In the genomic region with DNA sequence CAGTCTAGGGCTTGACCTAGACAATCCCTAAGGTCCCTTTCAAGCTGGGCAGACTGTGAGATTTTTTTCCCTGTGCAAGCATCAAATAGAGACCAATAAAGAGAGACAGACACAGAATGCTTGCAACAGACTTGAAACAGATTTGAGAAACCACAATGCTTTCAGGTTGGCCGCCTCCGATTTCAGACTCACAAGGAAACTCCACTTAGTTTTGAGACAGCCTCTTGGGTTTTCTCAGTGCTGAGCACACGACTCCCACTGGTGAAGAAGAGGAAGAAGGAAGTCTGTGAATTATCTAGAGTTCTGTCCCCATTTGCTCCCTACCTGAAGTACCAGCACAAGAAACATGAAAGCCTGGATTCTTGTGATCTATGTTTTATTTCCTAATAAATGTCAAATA, we compare ENCODE assay signal across 26 mouse cellular contexts.
A peak's percentile ranks its signal among the peaks of the same experiment; 100 is the strongest.
DNase-seq lines count a peak whose midpoint lies in the region; ATAC-seq and TF ChIP-seq lines count a peak whose summit lies in the region.
"Had no signal": no experiment of that assay in that cellular context is flagged by ENCODE, and none has a peak within 500 bp of the region (broad histone marks: within the 10 kb centered on the region; RNA-seq: fewer than 3 reads in every experiment).

No protein-coding gene starts in this region.

- no peak overlapping the region for H3K4me3 ChIP-seq in heart, embryonic 12.5 days
- no peak overlapping the region for H3K4me3 ChIP-seq in embryonic facial prominence, embryonic 10.5 days
- no peak overlapping the region for H3K4me3 ChIP-seq in cerebellum, adult 2 months (replicated peaks; ENCODE audit: insufficient read depth, low read depth, low read length)
- H3K4me3 ChIP-seq: embryonic facial prominence, embryonic 12.5 days; erythroblast, embryonic 14.5 days; forebrain, embryonic 10.5 days; forebrain, embryonic 13.5 days; heart, adult 2 months; heart, embryonic 10.5 days; hindbrain, embryonic 12.5 days; hindbrain, embryonic 15.5 days had no signal

- H3K4me2 ChIP-seq in heart, embryonic 12.5 days, result no peak overlapping the region
- H3K4me2 ChIP-seq: embryonic facial prominence, embryonic 12.5 days; forebrain, embryonic 13.5 days; hindbrain, embryonic 12.5 days; hindbrain, embryonic 15.5 days had no signal

- WGBS in heart, embryonic 12.5 days, result 76% methylated on average over 3 of the region's 3 CpGs
- 59% methylated on average over 3 of the region's 3 CpGs for WGBS in embryonic facial prominence, embryonic 10.5 days
- 86% methylated on average over 3 of the region's 3 CpGs for WGBS in cerebellum, adult 2 months

- ATAC-seq in heart, embryonic 12.5 days (ENCODE audit: insufficient number of reproducible peaks, low FRiP score), result no peak
- ATAC-seq: activated CD4-positive, CD25-positive, alpha-beta regulatory T cell, adult 4 months; CD4-positive, CD25-positive, alpha-beta regulatory T cell, adult 4 months; forebrain, embryonic 13.5 days; forebrain, embryonic 16.5 days; intestine, postnatal 0 days had no signal

- H3K9ac ChIP-seq in heart, embryonic 12.5 days, result no peak overlapping the region
- H3K9ac ChIP-seq: embryonic facial prominence, embryonic 12.5 days; forebrain, embryonic 13.5 days; hindbrain, embryonic 12.5 days; hindbrain, embryonic 15.5 days had no signal

- H3K27me3 ChIP-seq in heart, embryonic 12.5 days (replicated peaks), result no peaks in the 10 kb centered on the region
- no peaks in the 10 kb centered on the region for H3K27me3 ChIP-seq in embryonic facial prominence, embryonic 10.5 days (replicated peaks; ENCODE audit: low read depth, poor library complexity, severe bottlenecking)
- no peaks in the 10 kb centered on the region for H3K27me3 ChIP-seq in cerebellum, adult 2 months (ENCODE audit: control insufficient read depth, insufficient read depth, low read length)
- H3K27me3 ChIP-seq: embryonic facial prominence, embryonic 12.5 days; forebrain, embryonic 13.5 days; hindbrain, embryonic 12.5 days; hindbrain, embryonic 15.5 days had no signal

- TF ChIP-seq POLR2A in cerebellum, adult 2 months (IDR thresholded peaks at IDR 0.05; ENCODE audit: borderline replicate concordance, insufficient read depth, low read length), result no peak

- no peak overlapping the region for H3K27ac ChIP-seq in heart, embryonic 12.5 days (ENCODE audit: poor library complexity, severe bottlenecking)
- H3K27ac ChIP-seq in embryonic facial prominence, embryonic 10.5 days (replicated peaks), result no peak overlapping the region
- no peak overlapping the region for H3K27ac ChIP-seq in cerebellum, adult 2 months (ENCODE audit: insufficient read depth, low read length)
- H3K27ac ChIP-seq: embryonic facial prominence, embryonic 12.5 days; forebrain, embryonic 10.5 days; forebrain, embryonic 13.5 days; heart, adult 2 months; heart, embryonic 10.5 days; hindbrain, embryonic 12.5 days; hindbrain, embryonic 15.5 days had no signal

- H3K4me1 ChIP-seq in heart, embryonic 12.5 days (replicated peaks), result no peaks in the 10 kb centered on the region
- H3K4me1 ChIP-seq in embryonic facial prominence, embryonic 10.5 days, result peaks cover 12% of the 10 kb centered on the region
- H3K4me1 ChIP-seq in cerebellum, adult 2 months (ENCODE audit: control insufficient read depth, insufficient read depth, low read length), result no peaks in the 10 kb centered on the region
- H3K4me1 ChIP-seq: embryonic facial prominence, embryonic 12.5 days; forebrain, embryonic 10.5 days; forebrain, embryonic 13.5 days; heart, embryonic 10.5 days; hindbrain, embryonic 12.5 days; hindbrain, embryonic 15.5 days had no signal

- peak; percentile 43 for DNase-seq in heart, adult 11 months
- DNase-seq in brain, adult 2 months (ENCODE audit: low read depth, low spot score), result peak; percentile 59
- DNase-seq in embryonic facial prominence, embryonic 10.5 days (ENCODE audit: low spot score), result peak; percentile 9
- peak; percentile 31 for DNase-seq in fibroblast of lung, adult 2 months (ENCODE audit: low read depth)
- no peak for DNase-seq in cerebellum, adult 2 months
- DNase-seq in kidney, postnatal 10 days, result no peak
- DNase-seq: adrenal gland, adult 8-10 months; adrenal gland, postnatal 25 days; cerebellum, adult 11-12 months; cerebellum, adult 9-10 months; cerebellum, postnatal 14 days; gastrocnemius, postnatal 25 days; heart, adult 2 months; kidney, adult 2 months had no signal

- no peaks in the 10 kb centered on the region for H3K36me3 ChIP-seq in heart, embryonic 12.5 days
- H3K36me3 ChIP-seq in embryonic facial prominence, embryonic 10.5 days (replicated peaks), result no peaks in the 10 kb centered on the region
- H3K36me3 ChIP-seq: embryonic facial prominence, embryonic 12.5 days; forebrain, embryonic 10.5 days; heart, embryonic 10.5 days; hindbrain, embryonic 12.5 days; hindbrain, embryonic 15.5 days had no signal

- H3K9me3 ChIP-seq in heart, embryonic 12.5 days (replicated peaks), result no peaks in the 10 kb centered on the region
- H3K9me3 ChIP-seq in embryonic facial prominence, embryonic 10.5 days, result no peaks in the 10 kb centered on the region
- H3K9me3 ChIP-seq: embryonic facial prominence, embryonic 12.5 days; forebrain, embryonic 10.5 days; forebrain, embryonic 13.5 days; heart, embryonic 10.5 days; hindbrain, embryonic 12.5 days; hindbrain, embryonic 15.5 days had no signal

- TF ChIP-seq CTCF in cerebellum, adult 2 months (IDR thresholded peaks at IDR 0.05; ENCODE audit: borderline replicate concordance, insufficient read depth, low read depth, low read length), result no peak

Comparison
In these comparisons a context has a peak if more than half of its experiments do, and no peak if none do; other contexts are left out.
1. DNase-seq: peak in heart, adult 11 months (single experiment), brain, adult 2 months (single experiment), embryonic facial prominence, embryonic 10.5 days (single experiment) and fibroblast of lung, adult 2 months (single experiment); none in cerebellum, adult 2 months (0 of 2) and kidney, postnatal 10 days (single experiment).